Mouse (Mus musculus) spleen, adult 18-20 months (tissue): ENCODE data around the gene Ripply1.

Experiments used
- DNase-seq, 2 experiments: peaks; one replicate each; pipeline ENCODE4 v3.0.0; 2022; ENCODE audit warnings: mixed read lengths in 2 of 2

Gene Ripply1

DNA sequence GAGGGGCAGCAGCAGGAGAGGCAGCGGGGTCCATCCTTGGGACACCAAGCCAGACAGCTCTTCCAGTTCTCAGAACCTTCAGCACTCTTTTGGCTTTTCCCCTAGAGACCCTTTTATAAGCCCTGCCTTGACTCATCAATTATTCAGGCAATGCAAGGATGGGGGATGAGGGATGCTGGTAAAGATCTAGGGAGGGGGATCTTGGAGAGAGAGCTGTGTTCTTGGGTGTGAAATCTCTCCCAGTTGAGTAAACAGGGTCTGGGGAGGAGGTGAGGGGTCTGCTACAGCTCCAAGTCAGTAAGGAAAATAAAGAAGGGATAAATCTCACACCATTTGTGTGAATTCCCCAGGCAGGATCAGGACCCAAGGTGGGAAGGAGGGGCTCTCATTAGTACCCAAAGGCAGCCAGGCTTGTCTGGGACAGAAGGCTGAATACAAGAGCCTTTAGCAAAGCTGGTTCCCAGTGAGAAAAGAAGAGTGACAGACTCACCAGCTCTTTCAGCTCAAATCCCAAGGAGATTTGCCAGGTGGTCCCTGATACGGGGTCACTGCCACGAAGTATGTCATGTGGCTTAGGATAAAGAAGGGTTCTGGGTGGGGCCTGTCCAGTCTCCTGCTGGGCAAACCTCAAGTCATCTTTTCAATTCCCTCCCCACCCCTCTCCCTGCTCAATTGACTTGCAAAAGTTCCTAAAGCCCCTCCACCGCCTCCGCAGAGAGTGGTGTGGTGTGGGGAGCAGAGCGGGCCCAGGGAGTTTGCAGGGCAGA is at the start of gene Ripply1:
TSS of gene Ripply1 (minus strand) at position 76 of the 767 bp plus-strand sequence.
- DNase-seq: no peak

GRCm38 (mm10) chrX:139828363-139829092 is 46.4 kb upstream of the Ripply1 start:
- DNase-seq: no peak

GRCm38 (mm10) chrX:139826926-139827325 is 44.8 kb upstream of the Ripply1 start:
- DNase-seq: no peak

GRCm38 (mm10) chrX:139825402-139825801 is 43.2 kb upstream of the Ripply1 start:
- no peak for DNase-seq

GRCm38 (mm10) chrX:139815201-139815600 is 33.0 kb upstream of the Ripply1 start:
- DNase-seq: no peak

GRCm38 (mm10) chrX:139814018-139814635 is 32.0 kb upstream of the Ripply1 start:
- no peak for DNase-seq

- DNase-seq: no peak
These were observed 31.3 kb upstream of the Ripply1 start for GRCm38 (mm10) chrX:139813299-139814002.

DNA sequence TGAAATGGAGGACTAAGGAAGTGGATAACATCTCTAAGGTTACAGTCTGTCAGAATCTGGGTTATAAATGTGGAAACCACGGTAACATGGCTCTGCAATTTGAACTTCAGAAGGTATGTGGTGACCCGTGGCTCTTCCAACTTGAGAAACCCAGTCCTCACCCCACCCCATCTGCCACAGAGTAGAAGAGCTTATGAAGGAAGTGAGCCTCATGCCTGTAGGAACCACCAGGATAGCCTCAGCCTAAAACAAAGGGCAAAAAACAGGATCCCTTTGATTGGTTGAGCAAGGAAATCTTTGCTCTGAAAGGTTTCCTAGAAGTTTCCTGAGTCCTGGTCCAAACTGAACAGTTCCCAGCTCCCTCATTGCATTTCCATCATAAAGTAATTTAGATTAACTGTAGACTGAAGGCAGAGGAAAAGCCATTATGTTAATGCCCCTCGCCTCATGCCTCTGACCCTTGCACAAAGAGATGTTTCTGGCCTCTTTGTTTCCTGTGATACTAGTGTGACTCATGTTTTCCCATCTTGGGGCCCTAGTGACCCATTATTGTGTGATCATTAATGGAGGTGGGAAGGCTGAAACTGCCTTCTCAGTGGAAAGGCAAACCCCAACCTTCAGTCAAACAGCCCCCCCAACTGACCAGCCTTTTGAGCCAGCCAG is 30.6 kb upstream of the Ripply1 start:
- no peak for DNase-seq

- DNase-seq: no peak
These were observed 26.3 kb upstream of the Ripply1 start for GRCm38 (mm10) chrX:139808501-139808900.

GRCm38 (mm10) chrX:139808085-139808484 is 25.9 kb upstream of the Ripply1 start:
- no peak for DNase-seq

DNA sequence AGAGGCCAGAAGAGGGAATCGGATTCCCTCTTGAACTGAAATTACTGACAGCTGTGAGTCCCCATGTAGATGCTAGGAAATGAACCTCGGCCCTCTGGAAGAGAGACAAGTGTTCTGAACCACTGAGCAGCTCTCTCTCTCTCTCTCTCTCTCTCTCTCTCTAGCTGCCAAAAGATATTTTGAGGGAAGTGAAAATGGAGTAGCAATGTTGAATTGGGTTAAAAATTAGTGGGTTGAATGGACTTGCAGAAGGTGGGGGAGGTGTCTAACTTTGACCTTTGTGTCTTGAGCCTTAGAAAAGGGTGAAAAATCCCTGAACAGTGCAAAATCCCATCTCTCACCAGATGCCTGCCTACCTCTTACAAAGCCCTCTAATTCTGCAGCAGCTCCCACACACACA is 25.2 kb upstream of the Ripply1 start:
- DNase-seq: no peak

DNA sequence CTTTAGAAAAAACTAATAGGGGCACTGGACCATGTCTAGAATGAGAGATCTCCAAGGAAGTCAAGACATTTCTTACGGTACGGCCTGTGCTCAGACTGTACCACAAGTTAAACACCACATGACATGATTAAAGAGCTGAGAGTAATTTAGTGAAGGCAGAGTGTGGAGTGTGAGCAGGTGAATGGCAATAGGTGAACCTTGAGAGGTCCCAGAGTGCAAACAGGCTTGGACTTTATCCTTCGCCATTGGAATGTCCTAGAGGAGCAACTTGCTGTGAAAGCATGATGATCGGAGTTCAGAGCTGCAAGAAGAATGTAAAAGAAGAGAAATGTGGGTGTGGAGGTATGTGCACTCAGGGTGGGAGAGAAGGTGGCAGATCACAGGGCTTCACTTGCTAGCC is 23.8 kb upstream of the Ripply1 start:
- no peak for DNase-seq

- no peak for DNase-seq
These were observed 20.9 kb upstream of the Ripply1 start for GRCm38 (mm10) chrX:139803028-139803427.

DNA sequence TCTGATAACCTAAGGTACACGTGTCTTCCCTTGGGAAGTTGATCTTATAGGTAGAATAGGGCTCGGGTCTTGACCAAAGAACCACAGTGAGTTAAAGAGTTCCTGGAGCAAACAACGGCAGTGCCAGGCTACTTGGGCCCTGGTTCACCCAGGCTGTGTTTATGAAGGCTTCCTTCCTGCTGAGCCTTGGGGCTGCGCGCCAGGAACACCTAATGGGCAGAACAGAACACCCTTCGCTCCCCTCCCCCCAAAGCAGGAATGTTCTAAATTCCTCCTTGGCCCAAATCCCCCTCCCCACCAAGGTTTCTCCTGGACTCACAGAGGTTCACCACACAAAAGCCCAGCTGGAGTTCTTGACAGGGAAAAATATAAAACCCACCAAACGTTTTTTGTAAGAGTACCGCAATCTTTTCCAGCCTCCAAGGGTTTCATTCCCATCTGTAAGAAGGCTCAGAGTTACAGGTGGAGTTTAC is 18.3 kb upstream of the Ripply1 start, which contains the start of gene Cldn2:
TSS of gene Cldn2 (plus strand) at position 423 of the 473 bp plus-strand sequence.
- DNase-seq: no peak

- no peak for DNase-seq
These were observed 17.8 kb upstream of the Ripply1 start for GRCm38 (mm10) chrX:139799953-139800352.

GRCm38 (mm10) chrX:139797875-139798274 is 15.7 kb upstream of the Ripply1 start:
- DNase-seq: no peak

DNA sequence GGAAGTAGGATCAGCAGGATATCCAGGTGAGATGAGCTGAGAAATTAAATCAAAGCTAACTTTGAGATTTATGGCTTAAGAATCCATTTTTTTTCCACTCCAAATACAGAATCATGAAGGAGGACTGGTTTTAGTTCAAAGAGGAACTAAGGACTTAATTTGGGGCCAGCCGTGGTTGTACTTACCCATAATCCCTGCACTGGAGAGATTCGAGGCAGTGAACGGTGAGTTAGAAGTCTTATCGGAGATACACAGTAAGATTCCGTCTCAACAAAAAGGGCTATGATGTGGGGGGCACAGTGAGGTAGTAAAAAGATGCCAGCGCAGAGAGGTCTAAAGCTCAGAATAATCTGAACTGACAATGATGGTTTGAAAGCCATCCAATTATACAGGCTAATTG is 13.9 kb upstream of the Ripply1 start:
- DNase-seq: no peak

DNA sequence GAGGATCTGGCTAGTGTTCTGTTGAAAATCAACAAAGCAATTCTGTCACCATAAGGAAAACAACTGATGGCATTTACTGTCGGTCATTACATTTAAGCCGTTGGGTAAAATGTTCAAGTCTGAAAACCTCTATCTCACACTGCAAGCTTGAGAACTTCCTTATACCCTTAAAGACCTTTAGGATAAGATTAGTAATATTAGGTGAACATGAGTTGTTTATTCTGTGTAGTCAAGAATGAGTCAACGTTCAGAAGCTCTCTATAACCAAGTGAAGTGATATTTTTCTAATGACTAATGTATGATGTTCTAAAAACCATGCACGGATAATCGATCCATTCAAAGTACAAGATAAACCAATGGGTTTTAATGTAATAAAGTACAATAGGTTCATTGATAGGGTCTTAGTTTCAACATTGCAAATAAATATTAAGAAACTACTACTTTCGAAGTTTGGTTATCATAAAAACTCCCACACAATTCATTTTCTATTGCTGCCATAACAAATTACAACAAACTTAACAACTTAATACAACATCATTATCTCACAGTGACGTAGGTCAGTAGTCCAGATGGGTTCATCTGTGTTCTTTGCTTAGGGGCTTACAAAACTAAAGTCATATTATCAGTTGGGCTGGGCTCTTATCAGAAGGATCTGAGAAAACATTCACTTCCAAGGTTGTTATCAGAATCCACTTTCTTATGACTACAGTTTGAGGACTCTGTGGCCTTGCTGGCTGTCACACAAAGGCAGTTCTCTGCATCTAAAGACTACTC is 12.1 kb upstream of the Ripply1 start:
- no peak for DNase-seq

GRCm38 (mm10) chrX:139785764-139786163 is 3.6 kb upstream of the Ripply1 start:
- no peak for DNase-seq

DNA sequence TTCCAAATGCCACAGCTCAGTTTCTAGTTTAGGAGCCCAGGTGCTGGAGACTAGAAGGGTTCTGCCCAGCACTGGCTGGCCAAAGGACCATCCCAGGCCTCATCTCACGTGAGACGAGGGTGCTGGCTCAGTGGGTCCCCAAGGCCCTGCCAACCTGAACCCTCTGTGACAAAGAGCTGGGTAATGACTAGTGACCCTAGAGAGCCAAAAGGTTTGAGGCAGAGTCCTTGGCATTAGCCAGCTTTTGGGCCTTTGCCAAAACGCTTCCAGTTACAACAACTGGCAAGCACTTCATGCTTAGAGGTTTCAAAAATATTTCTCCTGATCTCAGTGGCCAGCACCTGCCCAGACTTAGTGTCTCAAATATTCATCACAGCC is 881 bp upstream of the Ripply1 start:
- no peak for DNase-seq

- DNase-seq: no peak
These were observed 590 bp downstream of the Ripply1 start for GRCm38 (mm10) chrX:139781563-139781962.

GRCm38 (mm10) chrX:139780988-139781387 is 1.2 kb downstream of the Ripply1 start:
- no peak for DNase-seq
